In genomic region chr13:22006334-22007120, GRCm38 (mm10) we compare ENCODE assay signal across 8 mouse cellular contexts. TPM values are rescaled to one million over a fixed set of nuclear protein-coding genes. Genes with fewer than 3 reads are reported as not detected.
A peak's percentile ranks its signal among the peaks of the same experiment; 100 is the strongest.
DNase-seq lines count a peak whose midpoint lies in the region; ATAC-seq and TF ChIP-seq lines count a peak whose summit lies in the region.

No protein-coding gene starts in this region.

- H3K4me2 ChIP-seq in embryonic facial prominence, embryonic 14.5 days (ENCODE audit: low read depth, low read length) = peak overlapping the region; percentile 92
- peak overlapping the region; percentile 85 for H3K4me2 ChIP-seq in hindbrain, embryonic 15.5 days
- peak overlapping the region; percentile 86 for H3K4me2 ChIP-seq in liver, embryonic 14.5 days (ENCODE audit: low read depth)

- no peaks in the 10 kb centered on the region for H3K36me3 ChIP-seq in embryonic facial prominence, embryonic 14.5 days (ENCODE audit: control insufficient read depth, insufficient read depth, low read length)
- no peaks in the 10 kb centered on the region for H3K36me3 ChIP-seq in hindbrain, embryonic 15.5 days
- H3K36me3 ChIP-seq in liver, embryonic 14.5 days (replicated peaks; ENCODE audit: control insufficient read depth, insufficient read depth, low read depth) = no peaks in the 10 kb centered on the region

- TF ChIP-seq EP300 in liver, embryonic 14.5 days (IDR thresholded peaks at IDR 0.05; ENCODE audit: low read depth) = no peak

- peaks cover 97% of the 10 kb centered on the region for H3K27me3 ChIP-seq in embryonic facial prominence, embryonic 14.5 days (replicated peaks; ENCODE audit: control insufficient read depth, insufficient read depth, low read length)
- peaks cover 93% of the 10 kb centered on the region for H3K27me3 ChIP-seq in hindbrain, embryonic 15.5 days
- H3K27me3 ChIP-seq in liver, embryonic 14.5 days (ENCODE audit: control insufficient read depth, insufficient read depth, low read length) = peaks cover 88% of the 10 kb centered on the region

- peaks cover 5% of the 10 kb centered on the region for H3K4me1 ChIP-seq in embryonic facial prominence, embryonic 14.5 days (ENCODE audit: control insufficient read depth, insufficient read depth, low read length)
- H3K4me1 ChIP-seq in hindbrain, embryonic 15.5 days (replicated peaks) = peaks cover 16% of the 10 kb centered on the region
- peaks cover 2 to 10% of the 10 kb centered on the region in 2 experiments; a peak in 3 of 4 replicates for H3K4me1 ChIP-seq in liver, embryonic 14.5 days (replicated peaks; ENCODE audit: control insufficient read depth in 2 of 2, insufficient read depth in 2 of 2, low read length in 1 of 2)

- WGBS in embryonic facial prominence, embryonic 14.5 days = under 1% methylated on average over 38 of the region's 38 CpGs
- WGBS in hindbrain, embryonic 15.5 days = under 1% methylated on average over 38 of the region's 38 CpGs
- under 1% methylated on average over 38 of the region's 38 CpGs for WGBS in liver, embryonic 14.5 days (ENCODE audit: insufficient replicate concordance)

- peak; percentile 92 for ATAC-seq in embryonic facial prominence, embryonic 14.5 days (ENCODE audit: low read depth)
- peak; percentile 72; the same call in 1 of the 2 replicates for ATAC-seq in hindbrain, embryonic 15.5 days (ENCODE audit: low FRiP score, low read depth)
- ATAC-seq in liver, embryonic 14.5 days (ENCODE audit: insufficient read depth) = peak; percentile 82

- peak overlapping the region; percentile 57 for H3K9ac ChIP-seq in embryonic facial prominence, embryonic 14.5 days (ENCODE audit: low read depth, low read length)
- 0 out of 2 replicates have a peak overlapping the region, but pooled peaks have one; percentile 6 for H3K9ac ChIP-seq in hindbrain, embryonic 15.5 days
- H3K9ac ChIP-seq in liver, embryonic 14.5 days (replicated peaks) = peak overlapping the region; percentile 35

- no peaks in the 10 kb centered on the region for H3K9me3 ChIP-seq in embryonic facial prominence, embryonic 14.5 days (ENCODE audit: control insufficient read depth, low read length)
- no peaks in the 10 kb centered on the region for H3K9me3 ChIP-seq in hindbrain, embryonic 15.5 days
- no peaks in the 10 kb centered on the region for H3K9me3 ChIP-seq in liver, embryonic 14.5 days (ENCODE audit: control insufficient read depth, low read length)

- no peak overlapping the region for H3K27ac ChIP-seq in layer of hippocampus, adult 2 months
- H3K27ac ChIP-seq in embryonic facial prominence, embryonic 14.5 days (replicated peaks; ENCODE audit: low read depth, low read length) = no peak overlapping the region
- no peak overlapping the region for H3K27ac ChIP-seq in hindbrain, embryonic 15.5 days (replicated peaks)
- no peak overlapping the region for H3K27ac ChIP-seq in liver, embryonic 14.5 days

- DNase-seq in layer of hippocampus, adult 2 months (ENCODE audit: low spot score in 2 of 2) = no peak
- DNase-seq in layer of hippocampus, adult 11-12 months (ENCODE audit: low spot score) = no peak
- DNase-seq in embryonic facial prominence, embryonic 14.5 days (ENCODE audit: low spot score) = peak; percentile 79
- DNase-seq in liver, embryonic 14.5 days (ENCODE audit: low read depth in 3 of 3, low spot score in 3 of 3) = no peak
- DNase-seq in naive thymus-derived CD4-positive, alpha-beta T cell, adult 2 months (ENCODE audit: low read depth) = peak; percentile 82
- peak; percentile 79 for DNase-seq in thymus, postnatal 14 days
- DNase-seq in right cerebral cortex, postnatal 4 days = no peak

- no peak for TF ChIP-seq CTCF in layer of hippocampus, adult 2 months (conservative IDR thresholded peaks at IDR 0.05)
- TF ChIP-seq CTCF in liver, embryonic 14.5 days (IDR thresholded peaks at IDR 0.05; ENCODE audit: low read depth) = 0 out of 2 replicates have a peak, but pooled peaks have one; percentile 27

- peak overlapping the region; percentile 41 for H3K4me3 ChIP-seq in layer of hippocampus, adult 2 months
- peak overlapping the region; percentile 54 for H3K4me3 ChIP-seq in embryonic facial prominence, embryonic 14.5 days (ENCODE audit: low read depth, low read length)
- peak overlapping the region; percentile 45 for H3K4me3 ChIP-seq in hindbrain, embryonic 15.5 days
- peak overlapping the region; percentile 54 to 61 for H3K4me3 ChIP-seq in liver, embryonic 14.5 days (ENCODE audit: insufficient read depth in 1 of 2, low read depth in 2 of 2, low read length in 2 of 2)

RNA-seq across cellular contexts. Expression of gene Prss16, which starts 3.0 kb away (rescaled TPM):
- under 1 TPM; 0.32 to 0.51 TPM for total RNA-seq in layer of hippocampus, adult 2 months (2021)
- 0.70 and 0.83 TPM in 2 replicates for polyA plus RNA-seq in embryonic facial prominence, embryonic 14.5 days (2014; fragmentation: Nextera tagmentation; extraction: Ambion mirVana)
- polyA plus RNA-seq in hindbrain, embryonic 15.5 days (2015; fragmentation: Nextera tagmentation; extraction: Ambion mirVana) = 0.14 TPM in 1 of 2 replicates, not detected in the other
- 0.23 and 0.34 TPM in 2 replicates for polyA plus RNA-seq in liver, embryonic 14.5 days (2012; rRNA removed)
- polyA plus RNA-seq in liver, embryonic 14.5 days (2014; fragmentation: Nextera tagmentation; extraction: Ambion mirVana) = 0.33 and 0.39 TPM in 2 replicates

RNA-seq across cellular contexts. Expression of gene Pom121l2, which starts 25.5 kb away (rescaled TPM):
- total RNA-seq in layer of hippocampus, adult 2 months (2021) = under 1 TPM in 1 of 2 experiments, not detected in 1; 0.18 TPM
- 0.11 and 0.13 TPM in 2 replicates for polyA plus RNA-seq in embryonic facial prominence, embryonic 14.5 days (2014; fragmentation: Nextera tagmentation; extraction: Ambion mirVana)
- polyA plus RNA-seq in hindbrain, embryonic 15.5 days (2015; fragmentation: Nextera tagmentation; extraction: Ambion mirVana) = 0.08 TPM in 1 of 2 replicates, not detected in the other
- not detected in 2 replicates for polyA plus RNA-seq in liver, embryonic 14.5 days (2012; rRNA removed)
- not detected in 2 replicates for polyA plus RNA-seq in liver, embryonic 14.5 days (2014; fragmentation: Nextera tagmentation; extraction: Ambion mirVana)

RNA-seq across cellular contexts. Expression of gene Hist1h2ah, which starts 28.8 kb away (rescaled TPM):
- total RNA-seq in layer of hippocampus, adult 2 months (2021) = 10 to 100 TPM; 12.5 to 17.0 TPM
- polyA plus RNA-seq in embryonic facial prominence, embryonic 14.5 days (2014; fragmentation: Nextera tagmentation; extraction: Ambion mirVana) = 13.1 TPM in 1 of 2 replicates, not detected in the other
- 1.7 and 2.2 TPM in 2 replicates for polyA plus RNA-seq in hindbrain, embryonic 15.5 days (2015; fragmentation: Nextera tagmentation; extraction: Ambion mirVana)
- polyA plus RNA-seq in liver, embryonic 14.5 days (2012; rRNA removed) = 8.7 and 17.9 TPM in 2 replicates
- polyA plus RNA-seq in liver, embryonic 14.5 days (2014; fragmentation: Nextera tagmentation; extraction: Ambion mirVana) = 12.0 TPM in 2 replicates

RNA-seq across cellular contexts. Expression of gene Hist1h2bk, which starts 29.1 kb away (rescaled TPM):
- total RNA-seq in layer of hippocampus, adult 2 months (2021) = 10 to 100 TPM; 23.5 to 24.4 TPM
- polyA plus RNA-seq in embryonic facial prominence, embryonic 14.5 days (2014; fragmentation: Nextera tagmentation; extraction: Ambion mirVana) = 3.9 and 6.6 TPM in 2 replicates
- 1.2 and 1.5 TPM in 2 replicates for polyA plus RNA-seq in hindbrain, embryonic 15.5 days (2015; fragmentation: Nextera tagmentation; extraction: Ambion mirVana)
- 17.7 and 25.1 TPM in 2 replicates for polyA plus RNA-seq in liver, embryonic 14.5 days (2012; rRNA removed)
- polyA plus RNA-seq in liver, embryonic 14.5 days (2014; fragmentation: Nextera tagmentation; extraction: Ambion mirVana) = 1.0 and 3.1 TPM in 2 replicates

RNA-seq across cellular contexts. Expression of gene Hist1h4i, which starts 34.6 kb away (rescaled TPM):
- total RNA-seq in layer of hippocampus, adult 2 months (2021) = 10 to 100 TPM; 64.2 to 71.7 TPM
- 11.8 and 13.3 TPM in 2 replicates for polyA plus RNA-seq in embryonic facial prominence, embryonic 14.5 days (2014; fragmentation: Nextera tagmentation; extraction: Ambion mirVana)
- 8.4 and 10.7 TPM in 2 replicates for polyA plus RNA-seq in hindbrain, embryonic 15.5 days (2015; fragmentation: Nextera tagmentation; extraction: Ambion mirVana)
- polyA plus RNA-seq in liver, embryonic 14.5 days (2012; rRNA removed) = 66.4 and 87.2 TPM in 2 replicates
- 36.5 and 47.8 TPM in 2 replicates for polyA plus RNA-seq in liver, embryonic 14.5 days (2014; fragmentation: Nextera tagmentation; extraction: Ambion mirVana)

Comparison
In these comparisons a context has a peak if more than half of its experiments do, and no peak if none do; other contexts are left out.
1. DNase-seq: peak in embryonic facial prominence, embryonic 14.5 days (single experiment), naive thymus-derived CD4-positive, alpha-beta T cell, adult 2 months (single experiment) and thymus, postnatal 14 days (single experiment); none in layer of hippocampus, adult 2 months (0 of 2), layer of hippocampus, adult 11-12 months (single experiment), liver, embryonic 14.5 days (0 of 3) and right cerebral cortex, postnatal 4 days (single experiment).
2. H3K9ac ChIP-seq: peak in every context shown above with its lines; median percentile 57 in embryonic facial prominence, embryonic 14.5 days; 35 in liver, embryonic 14.5 days; 6 in hindbrain, embryonic 15.5 days.
3. Peak in every context shown above with its lines, with median percentiles within 50 percentile points of each other: H3K4me3 ChIP-seq, ATAC-seq and H3K4me2 ChIP-seq.